Mouse (Mus musculus): ENCODE data around the gene Itpkb.

GRCm38 (mm10) chr1:180385308-180385707 is 55.0 kb downstream of the Itpkb start:
- TF ChIP-seq TAL1 (IDR thresholded peaks at IDR 0.05; ENCODE audit: low read length) (no peak), CTCF (IDR thresholded peaks at IDR 0.05 in 2 of 3, conservative IDR thresholded peaks at IDR 0.05 in 1 of 3; ENCODE audit: control insufficient read depth in 1 of 3, insufficient read depth in 1 of 3, low read depth in 2 of 3, low read length in 3 of 3, poor library complexity in 1 of 3, severe bottlenecking in 1 of 3) (no peak), SIN3A (IDR thresholded peaks at IDR 0.05; ENCODE audit: low read length) (no peak), EP300 (IDR thresholded peaks at IDR 0.05; ENCODE audit: low read depth in 1 of 2, low read length in 2 of 2) (no peak), NRF1 (IDR thresholded peaks at IDR 0.05; ENCODE audit: insufficient read depth, low read depth, low read length, poor library complexity, severe bottlenecking) (no peak), USF1 (IDR thresholded peaks at IDR 0.05; ENCODE audit: low read depth, low read length) (no peak), E2F4 (IDR thresholded peaks at IDR 0.05; ENCODE audit: borderline replicate concordance, low read depth, low read length) (no peak), ETS1 (IDR thresholded peaks at IDR 0.05; ENCODE audit: low read depth, low read length) (no peak), POLR2AphosphoS2 (IDR thresholded peaks at IDR 0.05; ENCODE audit: low read length) (no peak), ZC3H11A (IDR thresholded peaks at IDR 0.05; ENCODE audit: low read depth, low read length) (no peak), MAX (IDR thresholded peaks at IDR 0.05; ENCODE audit: low read length) (no peak), POLR2A (IDR thresholded peaks at IDR 0.05; ENCODE audit: control insufficient read depth in 1 of 2, insufficient read depth in 1 of 2, low read depth in 1 of 2, low read length in 2 of 2, poor library complexity in 1 of 2) (no peak)

Measured in MEL (cell line).